Mouse (Mus musculus): ENCODE data around the gene Rilp. TPM values are rescaled to one million over a fixed set of nuclear protein-coding genes. Genes with fewer than 3 reads are reported as not detected.

Rilp gene
- polyA plus RNA-seq, 1 experiment: not detected

GRCm38 (mm10) chr11:75560530-75561409, 50.9 kb downstream of the Rilp start:
- Histone ChIP-seq H3K4me3 (ENCODE audit: insufficient read depth, low read depth, low read length) (no peak overlapping the region), H3K27ac (ENCODE audit: insufficient read depth, low read depth, low read length) (no peak overlapping the region; the same call in 1 of the 2 replicates), H3K4me1 (ENCODE audit: control insufficient read depth, insufficient read depth, low read length) (peaks cover 14% of the 10 kb centered on the region)
- TF ChIP-seq POLR2A (IDR thresholded peaks at IDR 0.05; ENCODE audit: insufficient read depth, low read depth, low read length) (no peak), CTCF (IDR thresholded peaks at IDR 0.05; ENCODE audit: insufficient read depth, low read depth, low read length) (no peak)
- 85% methylated on average over 14 of the region's 14 CpGs for WGBS

DNA sequence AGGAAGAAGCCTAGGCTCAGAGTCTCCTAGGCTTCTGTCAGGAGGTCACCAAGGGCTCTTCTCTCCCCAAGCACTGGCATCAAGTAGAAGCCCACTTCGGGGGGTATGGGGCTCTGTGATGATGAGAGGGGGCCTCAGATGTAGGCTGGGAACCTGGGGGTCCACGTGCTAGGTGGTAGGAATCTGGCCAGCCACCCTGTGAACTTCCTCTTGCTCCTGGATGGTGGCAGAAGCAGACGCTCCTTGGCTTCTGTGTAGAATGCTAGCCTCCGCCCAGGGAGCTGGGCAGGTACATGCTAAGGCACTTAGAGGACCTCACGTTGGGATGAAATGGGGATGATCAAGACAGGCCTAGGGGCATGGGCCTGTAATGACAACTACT, 51.5 kb downstream of the Rilp start:
- Histone ChIP-seq H3K27ac (ENCODE audit: insufficient read depth, low read depth, low read length) (no peak overlapping the region), H3K4me3 (ENCODE audit: insufficient read depth, low read depth, low read length) (no peak overlapping the region), H3K4me1 (ENCODE audit: control insufficient read depth, insufficient read depth, low read length) (peaks cover 17% of the 10 kb centered on the region)
- TF ChIP-seq POLR2A (IDR thresholded peaks at IDR 0.05; ENCODE audit: insufficient read depth, low read depth, low read length) (no peak), CTCF (IDR thresholded peaks at IDR 0.05; ENCODE audit: insufficient read depth, low read depth, low read length) (no peak)
- 85% methylated on average over 5 of the region's 5 CpGs for WGBS

Other genes with a start within 250 kb of the Rilp start
- gene Rpa1, start 161.8 kb upstream of the Rilp start, polyA plus RNA-seq (2012; ENCODE audit: insufficient read depth, insufficient read length, low replicate concordance, missing spikeins): not detected in 2 replicates
- not detected in 2 replicates for gene Smyd4, start 161.7 kb upstream of the Rilp start, polyA plus RNA-seq (2012; ENCODE audit: insufficient read depth, insufficient read length, low replicate concordance, missing spikeins)
- not detected in 2 replicates for gene Serpinf1, start 87.4 kb upstream of the Rilp start, polyA plus RNA-seq (2012; ENCODE audit: insufficient read depth, insufficient read length, low replicate concordance, missing spikeins)
- not detected in 2 replicates for gene Serpinf2, start 70.5 kb upstream of the Rilp start, polyA plus RNA-seq (2012; ENCODE audit: insufficient read depth, insufficient read length, low replicate concordance, missing spikeins)
- not detected in 2 replicates for gene Wdr81, start 55.4 kb upstream of the Rilp start, polyA plus RNA-seq (2012; ENCODE audit: insufficient read depth, insufficient read length, low replicate concordance, missing spikeins)
- gene Tlcd2, start 48.4 kb upstream of the Rilp start, polyA plus RNA-seq (2012; ENCODE audit: insufficient read depth, insufficient read length, low replicate concordance, missing spikeins): not detected in 2 replicates
- 102 and 148 TPM in 2 replicates for gene Prpf8, start 23.3 kb upstream of the Rilp start, polyA plus RNA-seq (2012; ENCODE audit: insufficient read depth, insufficient read length, low replicate concordance, missing spikeins)
- not detected in 2 replicates for gene Scarf1, start 3.4 kb downstream of the Rilp start, polyA plus RNA-seq (2012; ENCODE audit: insufficient read depth, insufficient read length, low replicate concordance, missing spikeins)
- gene Slc43a2, start 21.6 kb downstream of the Rilp start, polyA plus RNA-seq (2012; ENCODE audit: insufficient read depth, insufficient read length, low replicate concordance, missing spikeins): 363 TPM in 1 of 2 replicates, not detected in the other
- 209 and 678 TPM in 2 replicates for gene Pitpna, start 78.0 kb downstream of the Rilp start, polyA plus RNA-seq (2012; ENCODE audit: insufficient read depth, insufficient read length, low replicate concordance, missing spikeins)
- not detected in 2 replicates for gene Inpp5k, start 120.9 kb downstream of the Rilp start, polyA plus RNA-seq (2012; ENCODE audit: insufficient read depth, insufficient read length, low replicate concordance, missing spikeins)
- not detected in 2 replicates for gene Myo1c, start 140.4 kb downstream of the Rilp start, polyA plus RNA-seq (2012; ENCODE audit: insufficient read depth, insufficient read length, low replicate concordance, missing spikeins)
- not detected in 2 replicates for gene Crk, start 169.2 kb downstream of the Rilp start, polyA plus RNA-seq (2012; ENCODE audit: insufficient read depth, insufficient read length, low replicate concordance, missing spikeins)
- 855 and 954 TPM in 2 replicates for gene Ywhae, start 222.8 kb downstream of the Rilp start, polyA plus RNA-seq (2012; ENCODE audit: insufficient read depth, insufficient read length, low replicate concordance, missing spikeins)